Mouse (Mus musculus) G1E (cell line): ENCODE results near the gene Unc13c.

Experiments
- CTCF ChIP-seq: IDR thresholded peaks from 2 replicates; pipeline ENCODE4 v1.5.1; 2012; ENCODE audit warnings: low read depth, low read length, inconsistent platforms, mixed read lengths
- GATA1 ChIP-seq: IDR thresholded peaks from 2 replicates; pipeline ENCODE4 v1.6.1; 2012; ENCODE audit warnings: borderline replicate concordance, low read length, inconsistent platforms, mixed read lengths
- POLR2AphosphoS5 ChIP-seq: IDR thresholded peaks from 2 replicates; pipeline ENCODE4 v1.6.1; 2012; ENCODE audit warnings: low read depth, low read length, inconsistent platforms; ENCODE audit not compliant: insufficient replicate concordance

DNA sequence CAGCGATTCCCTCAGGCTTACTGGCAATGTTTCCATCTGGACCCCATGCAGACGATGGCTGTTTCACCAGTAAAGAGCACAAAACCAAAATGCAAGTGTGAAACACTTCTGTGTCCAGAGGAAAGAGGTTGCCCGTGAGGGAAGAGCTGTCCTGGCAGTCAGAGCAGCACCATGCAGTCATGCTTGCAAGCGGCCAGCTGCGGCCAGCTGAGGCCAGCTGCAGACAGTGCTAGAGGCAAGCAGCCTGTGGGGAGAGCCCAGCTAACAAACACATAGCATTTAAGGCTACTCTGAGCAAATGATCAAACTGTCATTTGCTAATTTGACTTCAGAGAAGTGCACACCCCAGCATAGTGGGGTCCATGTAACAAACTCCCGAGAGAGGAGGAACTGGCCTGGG, 413.4 kb downstream of the Unc13c start:
- no peak for TF ChIP-seq CTCF
- TF ChIP-seq GATA1 = no peak
- TF ChIP-seq POLR2AphosphoS5 = no peak
